Mouse (Mus musculus): Measurements from ENCODE around the gene Osgin1.
A peak's percentile ranks its signal among the peaks of the same experiment; 100 is the strongest.

The Osgin1 gene

DNA sequence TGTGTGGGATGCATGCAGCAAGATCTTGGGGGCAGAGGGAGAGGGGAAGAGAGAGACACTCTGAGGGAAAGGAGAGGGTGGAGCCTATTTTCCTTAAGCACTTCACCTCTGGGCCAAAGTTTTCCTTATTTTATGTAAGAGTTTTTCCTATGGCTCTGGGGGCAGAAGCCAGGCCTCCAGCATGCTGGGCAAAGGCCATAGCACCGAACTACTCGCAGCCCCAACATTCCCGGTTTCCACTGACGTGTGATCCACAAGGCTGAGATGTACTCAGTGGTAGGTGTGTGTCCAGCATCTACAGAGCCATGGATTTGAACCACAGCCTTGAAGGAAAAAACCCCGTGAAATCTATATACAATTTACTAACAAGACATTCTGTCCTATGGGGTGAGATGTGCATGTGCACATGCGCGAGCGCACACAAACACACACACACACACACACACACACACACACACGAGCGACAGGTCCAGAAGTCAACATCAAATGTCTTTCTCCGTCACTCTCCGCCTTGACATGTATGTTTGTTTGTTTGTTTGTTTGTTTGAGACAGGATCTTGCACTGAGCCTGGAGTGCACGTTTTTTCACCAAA is at the start of gene Osgin1:
TSS of gene Osgin1 (plus strand) at position 543 of the 593 bp plus-strand sequence.
- DNase-seq: no peak

DNA sequence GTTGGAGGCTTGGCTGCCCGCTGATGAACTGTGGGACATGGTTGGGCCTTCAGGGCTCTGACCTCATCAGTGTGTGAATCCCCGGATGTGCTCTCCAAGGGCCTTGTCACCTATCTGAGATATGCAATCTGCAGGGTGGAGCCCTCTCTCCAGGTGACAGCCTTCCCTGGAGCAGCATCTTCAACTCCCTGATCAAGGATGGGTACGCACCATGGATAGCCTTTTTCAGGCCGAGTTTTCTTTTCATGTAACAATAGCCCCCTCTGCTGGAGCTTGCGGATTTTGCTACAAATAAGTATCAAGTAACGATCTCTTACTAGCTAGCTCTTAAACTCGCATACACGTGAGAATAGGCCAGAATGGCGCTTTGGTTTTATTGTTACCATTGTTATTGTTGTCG is 49.4 kb upstream of the Osgin1 start:
- peak; percentile 62 for DNase-seq

DNA sequence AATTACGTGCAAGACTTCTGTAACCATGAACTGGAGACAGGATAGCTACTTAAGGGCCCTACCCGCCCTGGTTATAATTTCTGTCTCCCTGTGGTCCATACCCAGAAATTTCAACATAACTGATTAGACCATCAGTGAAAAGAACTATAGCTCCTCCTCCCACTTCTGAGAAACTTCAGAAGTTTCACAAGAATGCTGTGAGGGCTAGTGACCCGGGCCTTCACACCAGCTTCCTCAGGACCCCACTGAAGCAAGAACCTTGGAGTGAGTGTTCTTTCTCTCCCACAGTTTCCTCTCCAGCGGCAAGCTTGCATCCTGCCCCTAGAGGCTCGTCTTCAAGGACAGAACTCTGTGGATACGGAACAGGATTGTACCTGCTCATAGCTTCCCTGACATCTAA is 48.1 kb upstream of the Osgin1 start:
- DNase-seq: no peak

DNA sequence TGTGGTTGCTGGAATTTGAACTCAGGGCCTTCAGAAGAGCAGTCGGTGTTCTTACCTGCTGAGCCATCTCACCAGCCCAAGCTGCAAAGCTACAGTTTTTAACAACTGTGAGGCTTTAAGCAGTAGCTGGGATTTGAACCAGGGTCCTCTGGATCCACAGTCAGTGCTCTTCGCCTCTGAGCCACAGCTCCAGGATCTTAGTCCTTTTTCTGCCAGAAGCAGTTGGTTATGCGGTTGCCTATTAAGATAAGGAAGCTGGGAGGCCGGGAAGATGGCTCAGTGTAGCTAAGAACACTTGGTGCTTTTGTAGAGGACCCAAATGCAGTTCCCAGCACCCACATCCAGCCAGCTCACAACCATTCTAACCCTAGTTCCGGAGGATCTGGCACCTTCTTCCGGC is 46.9 kb upstream of the Osgin1 start:
- DNase-seq: no peak

DNA sequence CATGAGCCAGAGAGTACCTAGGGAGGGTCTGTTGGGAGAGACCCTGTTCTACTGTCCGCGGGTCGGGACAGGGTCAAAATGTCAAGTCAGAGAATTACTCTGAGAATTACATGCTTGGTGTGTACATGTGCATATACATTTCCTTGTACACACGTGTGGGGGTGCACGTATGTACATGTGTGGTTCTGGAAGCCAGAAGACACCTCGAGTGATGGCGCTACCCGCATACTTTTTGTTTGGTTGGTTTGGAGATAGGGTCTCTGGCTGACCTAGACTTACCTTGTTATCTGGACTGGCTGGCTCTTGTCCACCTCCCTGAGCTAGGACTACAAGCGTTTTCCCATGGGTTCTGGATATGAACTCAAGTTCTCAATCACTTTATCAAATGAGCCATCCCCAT is 39.8 kb upstream of the Osgin1 start:
- DNase-seq: no peak

DNA sequence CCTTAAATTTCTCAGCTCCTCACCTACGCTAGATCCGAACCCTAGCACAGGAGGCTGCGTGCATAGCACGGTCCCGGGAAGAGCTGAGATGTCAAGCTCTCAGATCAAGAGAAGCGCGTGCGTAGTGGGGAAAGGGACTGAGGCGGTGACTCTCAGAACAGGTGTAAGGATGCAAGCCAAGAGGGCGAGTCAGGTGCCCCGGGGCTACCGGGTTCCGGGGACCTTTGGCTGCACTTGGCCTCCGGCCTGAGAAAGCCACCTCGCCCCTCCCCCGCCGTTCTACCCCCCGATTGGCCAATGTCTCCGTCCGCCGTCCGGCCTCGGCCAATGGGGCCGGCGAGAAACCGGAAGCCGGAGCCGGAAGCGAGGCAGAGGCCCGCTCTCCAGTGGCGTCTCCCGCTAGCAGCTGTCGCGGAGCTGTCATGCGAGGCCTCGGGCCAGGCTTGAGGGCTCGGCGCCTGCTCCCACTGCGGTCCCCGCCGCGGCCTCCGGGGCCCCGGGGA is 39.3 kb upstream of the Osgin1 start, which contains the start of gene Mlycd:
TSS of gene Mlycd (plus strand) at position 355 of the 503 bp plus-strand sequence.
- peak; percentile 90 for DNase-seq

DNA sequence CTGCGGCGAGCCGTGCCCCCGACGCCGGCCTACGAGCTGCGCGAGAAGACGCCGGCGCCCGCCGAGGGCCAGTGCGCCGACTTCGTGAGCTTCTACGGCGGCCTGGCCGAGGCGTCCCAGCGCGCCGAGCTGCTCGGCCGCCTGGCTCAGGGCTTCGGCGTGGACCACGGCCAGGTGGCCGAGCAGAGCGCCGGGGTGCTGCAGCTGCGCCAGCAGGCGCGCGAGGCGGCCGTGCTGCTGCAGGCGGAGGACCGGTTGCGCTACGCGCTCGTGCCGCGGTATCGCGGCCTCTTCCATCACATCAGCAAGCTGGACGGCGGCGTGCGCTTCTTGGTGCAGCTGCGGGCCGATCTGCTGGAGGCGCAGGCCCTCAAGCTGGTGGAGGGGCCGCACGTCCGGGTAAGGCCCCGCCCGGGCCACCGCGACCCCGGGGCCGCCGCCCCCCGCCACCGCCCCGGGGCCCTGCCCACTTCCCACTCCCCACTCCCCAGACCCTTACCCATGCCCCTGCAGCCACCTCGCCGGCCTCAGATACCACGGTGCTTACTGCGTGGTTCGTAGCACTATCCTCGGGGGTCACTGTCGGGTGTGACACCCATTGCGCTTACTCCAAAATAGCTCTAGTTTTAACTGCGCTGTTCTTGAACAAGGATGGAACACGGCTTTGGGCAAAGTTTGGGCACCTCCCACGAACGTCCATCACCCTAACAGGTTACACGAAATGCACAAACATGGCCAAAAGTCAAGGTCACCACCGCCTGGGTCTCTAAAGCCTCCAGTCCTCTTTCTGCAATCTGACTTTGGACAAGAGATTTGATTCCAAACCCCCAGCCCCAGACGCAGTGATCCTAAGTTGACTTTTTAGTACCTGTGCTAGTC is 38.6 kb upstream of the Osgin1 start:
- peak; percentile 31 for DNase-seq

DNA sequence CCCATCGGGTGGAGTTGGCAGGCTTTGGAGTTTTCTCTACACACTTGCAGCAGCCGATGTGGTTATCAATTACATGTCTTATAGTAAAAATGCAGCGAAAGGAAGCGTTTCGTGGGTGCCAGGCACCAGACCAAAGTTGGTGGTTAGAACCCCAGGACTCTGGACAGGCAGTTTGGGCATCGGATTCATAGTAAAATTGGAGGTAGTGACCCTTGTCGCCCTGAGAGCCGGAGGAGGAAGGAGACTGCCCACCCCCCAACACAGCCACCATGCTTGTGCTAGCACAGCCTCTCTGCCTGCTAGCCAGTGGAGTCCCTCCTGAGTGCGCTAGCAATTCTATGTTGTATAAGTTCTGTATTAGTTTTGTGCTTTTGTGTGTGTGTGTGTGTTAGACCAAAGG is 35.4 kb upstream of the Osgin1 start:
- no peak for DNase-seq

DNA sequence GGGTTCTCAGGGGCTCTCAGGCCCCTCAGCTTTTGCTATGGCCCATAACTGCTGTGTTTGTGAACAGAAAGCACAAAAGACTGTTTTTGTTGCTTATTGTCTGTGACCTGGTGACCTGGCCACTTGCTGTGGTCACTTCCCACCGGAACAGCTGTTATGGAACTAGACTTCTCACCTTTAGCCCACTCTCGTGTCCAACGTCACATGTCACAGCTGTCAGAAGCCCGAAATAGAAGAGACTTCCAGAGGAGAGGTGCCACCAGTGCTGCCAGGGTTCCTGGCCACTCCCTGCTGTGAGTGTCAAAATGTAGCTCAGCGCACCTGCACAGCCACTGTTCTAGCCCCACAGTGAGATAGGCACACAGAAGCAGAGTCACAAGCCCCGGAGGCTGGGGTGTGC is 34.7 kb upstream of the Osgin1 start:
- no peak for DNase-seq

DNA sequence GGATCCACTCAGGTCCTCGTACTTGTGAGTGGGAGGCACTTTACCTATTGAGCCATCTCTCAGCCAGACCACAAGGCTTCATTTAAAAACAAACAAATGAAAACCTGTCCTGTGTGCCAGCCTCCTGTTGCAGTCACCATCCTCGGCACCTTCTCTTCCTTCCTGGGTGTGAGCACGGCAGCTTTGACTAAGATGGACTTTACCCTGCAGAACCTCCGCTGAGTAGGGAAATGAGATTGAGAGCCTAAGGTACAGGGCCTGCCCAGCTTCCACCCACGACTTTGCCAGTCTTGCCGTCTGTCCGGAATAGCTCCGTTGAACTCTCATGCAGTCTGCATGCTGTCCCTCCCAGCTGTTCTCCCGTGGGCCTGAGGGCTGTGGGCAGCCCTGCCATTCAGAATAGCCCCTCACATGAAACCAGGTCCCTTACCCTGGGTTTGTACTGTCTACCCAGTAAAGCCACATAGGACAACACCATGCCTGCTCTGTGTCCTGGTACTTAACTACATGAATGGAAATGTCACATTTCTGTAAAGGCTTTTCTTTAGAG is 33.7 kb upstream of the Osgin1 start:
- no peak for DNase-seq

DNA sequence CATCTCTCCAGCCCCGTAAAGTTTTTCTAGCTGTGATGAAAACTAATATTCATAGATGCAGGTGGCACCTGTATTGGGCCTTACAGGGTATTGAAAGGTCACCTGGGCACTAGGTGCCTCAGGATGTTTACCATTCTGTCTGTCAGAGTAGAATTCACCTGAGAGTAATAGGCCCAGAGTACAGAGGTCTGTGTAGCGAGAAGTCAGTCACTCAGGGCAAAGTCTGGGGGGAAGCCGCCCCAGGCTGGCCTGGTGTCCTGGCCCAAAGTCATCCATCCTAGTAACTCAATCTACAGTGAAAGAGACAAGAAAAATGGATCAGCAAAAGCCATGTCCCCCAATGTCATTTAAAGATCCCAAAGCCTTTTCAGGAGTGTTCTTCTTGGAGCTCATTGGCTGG is 33.0 kb upstream of the Osgin1 start:
- DNase-seq: no peak

DNA sequence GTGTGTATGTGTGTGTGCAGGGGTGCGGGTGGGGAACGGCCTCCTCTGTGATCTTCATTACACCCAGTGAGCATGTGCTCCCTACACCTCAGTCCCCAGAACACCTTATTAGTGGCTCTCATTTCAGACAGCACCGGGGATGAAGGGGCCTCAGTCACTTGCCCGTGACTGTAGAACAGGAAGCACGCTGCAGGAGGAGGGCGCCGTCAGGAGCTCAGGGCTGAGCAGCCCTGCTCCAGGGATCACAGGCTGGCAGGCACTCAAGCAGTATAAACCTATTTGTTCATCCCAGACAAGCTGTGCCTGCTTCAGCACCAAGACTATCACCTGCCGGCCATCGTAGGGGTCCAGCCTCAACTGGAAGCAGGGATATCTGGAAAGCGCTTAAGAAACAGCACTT is 30.0 kb upstream of the Osgin1 start:
- DNase-seq: no peak

DNA sequence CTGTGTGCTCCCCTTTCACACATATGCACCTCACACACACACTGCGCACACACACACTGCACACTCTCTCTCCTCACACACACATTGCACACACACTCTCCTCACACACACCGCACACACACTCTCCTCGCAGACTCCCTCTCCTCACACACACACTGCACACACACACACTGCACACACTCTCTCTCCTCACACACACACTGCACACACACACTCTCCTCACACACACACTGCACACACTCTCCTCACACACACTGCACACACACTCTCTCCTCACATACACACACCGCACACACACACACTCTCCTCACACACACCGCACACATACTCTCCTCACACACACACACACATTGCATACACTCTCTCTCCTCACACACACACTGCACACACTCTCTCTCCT is 29.3 kb upstream of the Osgin1 start:
- DNase-seq: no peak

DNA sequence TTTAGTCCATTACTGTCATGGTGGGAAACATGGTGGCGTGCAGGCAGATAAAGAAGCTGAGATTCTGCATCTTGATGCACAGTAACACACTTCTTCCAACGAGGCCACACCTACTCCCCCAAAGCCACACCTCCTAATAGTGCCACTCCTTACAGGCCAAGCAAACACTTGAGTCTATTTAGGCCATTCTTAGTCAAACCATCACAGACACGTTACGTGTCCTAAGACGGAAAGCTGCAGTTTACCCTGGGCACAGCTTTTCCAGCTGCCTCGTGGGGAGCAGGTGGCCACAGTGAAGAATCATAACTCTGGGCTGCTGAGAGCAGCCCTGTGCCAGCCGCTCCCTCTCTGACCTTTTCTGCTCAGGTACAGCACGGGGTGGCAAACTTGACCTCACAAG is 25.6 kb upstream of the Osgin1 start:
- no peak for DNase-seq

DNA sequence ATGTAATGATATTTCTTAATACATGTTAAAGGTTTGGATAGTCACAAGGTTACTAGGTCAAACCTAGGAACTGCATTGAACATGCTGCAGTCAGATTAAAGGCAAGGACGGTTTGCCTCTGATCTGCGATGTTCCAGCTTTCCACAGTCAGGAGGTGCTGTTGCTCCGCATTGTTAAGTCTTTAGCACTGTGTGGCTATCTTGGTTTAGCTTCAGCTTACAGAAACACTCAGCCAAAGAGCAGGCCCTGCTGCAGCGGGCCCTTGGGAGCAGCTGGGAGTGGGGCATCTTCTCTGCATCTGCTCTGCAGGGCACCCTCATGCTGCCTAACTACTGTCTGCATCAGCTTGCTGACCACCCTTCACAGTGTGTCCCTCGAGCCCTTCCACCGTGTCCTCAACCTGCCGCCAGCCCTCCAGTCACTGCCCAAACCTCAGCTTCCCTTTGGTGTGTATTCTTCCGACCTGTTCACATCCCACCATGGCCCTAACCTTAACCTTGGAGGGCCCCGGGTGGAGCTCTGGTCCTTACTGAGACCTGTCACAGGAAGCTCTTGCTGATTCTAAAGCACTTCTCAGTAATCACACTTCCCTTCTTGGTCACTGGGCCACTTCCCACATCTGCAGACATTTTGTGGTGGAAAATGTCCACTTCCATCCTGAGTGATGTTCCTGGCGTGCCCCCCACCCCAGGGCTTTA is 21.7 kb upstream of the Osgin1 start:
- no peak for DNase-seq

DNA sequence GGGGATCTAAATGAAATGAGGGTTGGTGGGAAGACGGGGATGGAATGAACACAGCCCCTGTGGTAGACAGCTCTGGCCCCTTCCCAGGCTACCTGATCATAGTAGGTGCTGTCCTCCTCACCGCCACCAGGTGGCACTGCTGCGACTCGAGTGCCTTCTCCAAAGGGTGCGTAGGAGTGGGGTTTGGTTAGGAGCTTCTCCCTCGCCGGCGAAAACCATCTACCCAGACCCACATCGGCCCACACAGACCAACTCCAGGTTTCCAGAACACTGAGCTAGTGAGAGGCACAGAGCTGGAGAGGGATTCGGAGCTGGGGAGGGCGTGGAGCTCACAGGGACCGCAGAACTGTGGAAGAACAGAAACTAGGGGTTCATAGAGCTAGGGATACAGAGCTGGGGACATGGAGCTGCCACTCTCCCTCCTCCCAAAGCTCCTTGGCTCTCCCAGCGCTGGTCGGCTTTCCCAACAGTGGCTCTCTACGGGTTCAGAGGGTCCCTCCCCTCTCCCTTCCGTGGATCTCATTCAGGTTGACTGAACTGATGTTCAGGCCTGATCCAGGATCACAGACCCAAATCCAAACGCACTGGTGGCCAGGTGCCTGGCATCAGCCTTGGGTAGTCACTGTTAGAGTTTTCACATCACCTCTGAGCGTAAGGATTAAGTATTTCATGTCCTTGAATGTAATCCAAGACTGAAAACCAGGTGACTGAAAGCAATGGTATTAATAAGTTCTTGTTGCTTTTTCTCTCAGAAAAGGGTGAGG is 21.0 kb upstream of the Osgin1 start:
- peak; percentile 78 for DNase-seq

DNA sequence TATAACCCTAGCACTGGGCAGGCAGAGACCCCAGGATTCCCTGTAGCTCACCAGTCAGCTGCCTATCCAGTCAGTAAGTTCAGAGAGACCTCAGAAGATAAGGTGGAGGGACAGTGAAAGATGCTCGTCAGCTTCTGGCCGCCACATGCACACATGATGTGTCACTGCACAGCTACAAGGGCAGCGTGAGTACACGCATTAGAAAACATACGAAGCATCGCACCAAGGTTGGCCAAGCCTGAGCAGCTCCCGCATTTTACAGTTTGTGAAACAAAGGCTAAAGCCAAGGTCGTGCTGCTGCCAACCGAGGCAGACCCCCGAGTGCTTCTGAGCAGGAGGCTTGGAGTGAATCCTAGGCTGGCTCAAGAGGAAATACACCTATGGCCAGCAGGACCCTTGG is 20.3 kb upstream of the Osgin1 start:
- no peak for DNase-seq

DNA sequence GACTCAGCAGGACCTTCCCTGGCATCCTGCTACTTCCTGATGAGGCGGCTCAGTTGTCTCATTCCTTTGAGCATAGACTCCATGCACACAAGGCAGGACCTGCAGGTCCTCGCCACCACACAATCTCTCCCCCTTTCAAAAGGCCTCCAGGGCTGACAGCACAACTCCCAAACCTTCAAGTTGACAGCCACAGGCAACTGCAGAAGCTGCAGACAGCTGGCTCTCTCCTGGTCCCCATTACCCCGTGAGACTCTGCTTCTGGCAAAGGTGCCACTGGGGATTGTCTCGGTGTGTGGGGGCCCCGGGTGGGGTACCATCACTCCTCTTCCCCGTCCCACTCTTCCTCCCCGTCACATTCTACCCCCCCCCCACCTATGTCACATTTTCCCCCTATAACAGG is 13.6 kb upstream of the Osgin1 start:
- no peak for DNase-seq

DNA sequence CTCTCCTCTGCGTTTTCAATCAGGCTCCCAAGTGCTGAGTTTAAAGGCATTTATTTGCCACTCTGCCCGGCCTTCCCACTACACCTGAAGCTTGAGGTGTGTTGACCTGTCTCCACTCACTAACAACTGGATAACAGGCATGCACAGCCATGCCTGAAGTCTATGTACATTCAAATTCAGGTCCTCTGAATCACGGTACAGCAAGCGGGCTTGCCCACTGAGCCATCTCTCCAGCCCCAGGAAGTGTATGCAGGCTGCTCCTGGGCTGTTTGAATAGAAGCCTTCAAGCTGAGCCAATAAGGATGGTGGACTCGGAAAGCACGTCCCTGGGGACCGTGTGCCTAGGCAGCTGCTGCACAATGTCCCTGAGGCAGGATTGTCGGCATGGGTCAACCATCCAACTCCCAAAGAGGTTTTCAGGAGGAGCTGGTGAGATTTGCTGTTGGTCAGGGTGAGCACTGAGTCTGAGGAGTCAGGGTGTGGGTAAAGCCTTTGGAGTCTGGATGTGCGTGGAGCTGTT is 12.3 kb upstream of the Osgin1 start:
- DNase-seq: no peak

DNA sequence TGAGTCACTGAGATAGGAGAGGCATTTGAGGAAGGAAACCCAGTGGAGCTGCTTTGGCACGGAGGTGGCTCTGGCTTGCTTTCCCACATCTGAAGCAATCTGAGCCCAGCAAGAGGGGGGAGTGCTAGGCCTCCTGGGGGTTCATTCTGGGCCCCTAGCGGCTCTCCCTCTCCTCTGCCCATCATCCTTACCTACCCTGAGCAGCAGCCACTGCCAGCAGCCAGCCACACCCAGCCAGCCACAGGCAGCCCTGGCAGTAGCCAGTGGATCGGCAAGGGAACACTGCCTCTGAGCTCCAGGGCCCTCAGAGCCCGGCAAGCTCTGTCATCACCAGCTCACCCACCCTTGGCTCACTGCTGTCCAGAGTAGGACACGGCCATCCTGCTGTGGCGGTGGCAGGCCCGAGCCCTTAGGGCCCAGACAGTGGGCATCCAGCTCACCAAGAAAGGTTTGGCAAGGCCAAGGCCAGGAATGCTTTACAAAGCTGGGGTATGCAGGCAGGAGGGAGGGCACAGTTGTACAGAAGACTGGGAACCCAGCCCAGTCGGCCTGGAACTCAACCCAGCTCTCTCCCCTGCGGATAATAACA is 11.7 kb upstream of the Osgin1 start:
- DNase-seq: no peak

DNA sequence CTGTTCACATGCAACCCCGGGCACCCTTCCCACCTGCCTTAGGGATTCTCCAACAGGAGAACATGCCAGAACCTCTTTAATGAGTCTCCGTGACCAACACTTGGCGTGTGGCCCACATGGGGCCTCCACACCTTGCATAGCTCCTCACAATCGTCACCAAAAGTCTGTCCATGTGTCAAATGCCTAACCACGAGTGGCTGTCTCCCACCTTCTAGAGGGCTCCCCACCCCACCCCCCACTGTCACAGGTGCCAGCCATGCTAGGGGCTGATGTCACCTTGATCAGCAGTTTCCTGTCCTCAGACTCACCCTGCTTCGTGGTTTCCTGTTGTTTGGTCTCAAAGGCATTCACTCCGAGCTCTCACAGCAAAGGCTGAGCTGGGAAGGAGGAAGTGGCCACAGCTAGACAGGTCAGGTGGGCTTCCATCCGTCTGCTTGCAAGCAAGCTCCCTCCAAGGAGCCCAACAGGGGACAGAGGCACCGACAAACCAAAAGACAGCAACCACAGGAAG is 10.2 kb upstream of the Osgin1 start:
- peak; percentile 34 for DNase-seq

All from liver (tissue).